Mouse (Mus musculus) thymus, postnatal 10 days (tissue): ENCODE measurements around the gene Gm21983.

ENCODE experiments used
- DNase-seq, 2 experiments: peaks; one replicate each; pipeline ENCODE4 v3.0.0; 2021; ENCODE audit warnings: low spot score in 2 of 2

The Gm21983 gene

DNA sequence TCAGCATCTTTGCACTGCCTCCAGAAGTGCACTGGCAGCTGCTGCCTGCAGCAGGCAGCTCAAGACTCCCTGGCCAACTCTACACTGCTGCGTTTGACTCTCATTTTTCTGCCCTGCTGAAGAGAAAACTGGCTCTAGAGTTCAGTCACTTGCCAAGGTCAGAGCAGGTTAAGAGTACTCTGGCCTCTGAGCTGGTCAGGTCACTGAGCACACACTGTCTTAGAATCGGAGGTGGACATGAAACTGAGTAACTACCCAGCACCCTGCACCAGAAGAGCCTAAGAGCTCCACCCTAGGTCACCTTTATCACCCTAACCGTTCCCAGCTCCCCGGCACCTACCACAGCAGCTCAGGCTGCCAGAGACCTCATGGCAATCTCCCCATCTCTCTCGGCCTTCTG, 5.1 kb upstream of the Gm21983 start:
- DNase-seq: no peak

DNA sequence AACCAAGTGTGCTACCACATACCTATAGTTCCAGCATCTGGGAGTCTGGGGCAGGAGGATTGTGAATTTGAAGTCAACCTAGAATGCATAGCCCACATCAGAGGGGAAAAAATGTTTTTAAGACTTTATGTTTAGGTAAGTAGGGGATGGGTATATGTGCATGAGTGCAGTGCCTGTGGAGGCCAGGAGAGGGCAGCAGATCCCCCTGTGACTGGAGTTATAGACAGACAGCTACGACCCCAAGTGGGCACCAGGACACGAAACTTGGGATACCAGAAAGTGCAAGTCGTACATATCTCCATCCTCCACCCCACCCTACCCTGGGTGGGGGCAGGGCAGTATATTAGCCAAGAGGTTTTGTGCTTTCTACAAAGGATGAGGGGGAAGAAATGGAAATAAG, 4.1 kb upstream of the Gm21983 start:
- peak in 1 of 2 experiments; percentile 50 for DNase-seq

DNA sequence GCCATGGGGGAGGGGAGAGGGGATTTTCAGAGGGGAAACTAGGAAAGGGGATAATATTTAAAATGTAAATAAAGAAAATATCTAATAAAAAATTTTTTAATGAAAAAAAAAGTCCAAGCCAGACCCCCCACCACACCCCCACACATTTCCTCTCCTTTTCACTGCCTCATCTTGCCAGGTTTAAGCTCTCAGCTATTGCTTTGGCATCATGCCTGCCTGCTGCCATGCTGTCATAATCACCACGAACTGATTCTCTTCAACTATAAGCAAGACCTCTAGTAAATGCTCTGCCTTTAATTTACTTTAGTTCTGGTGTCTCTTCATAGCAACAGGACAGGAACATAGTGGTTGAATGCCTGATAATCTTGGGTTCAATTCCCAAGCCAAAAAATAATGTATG, 1.6 kb upstream of the Gm21983 start:
- no peak for DNase-seq

DNA sequence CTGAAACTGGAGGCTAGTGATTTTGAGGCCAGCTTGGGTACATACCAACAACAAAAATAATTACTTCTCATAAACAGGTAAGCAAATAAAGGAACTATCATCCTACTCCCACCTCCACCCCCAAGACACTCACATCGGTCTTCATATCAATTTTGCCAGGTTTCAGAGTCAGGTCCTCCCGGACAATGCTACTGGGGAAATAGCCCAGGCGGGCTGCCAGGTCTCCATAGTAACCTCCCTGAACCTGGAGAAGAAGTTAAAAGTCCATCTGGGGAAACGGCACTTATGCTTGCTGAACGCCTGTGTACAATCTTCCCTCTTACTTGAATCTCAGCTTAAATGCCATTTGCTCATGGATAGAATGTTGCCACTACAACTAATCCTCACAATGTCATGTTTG, 850 bp downstream of the Gm21983 start:
- no peak for DNase-seq

DNA sequence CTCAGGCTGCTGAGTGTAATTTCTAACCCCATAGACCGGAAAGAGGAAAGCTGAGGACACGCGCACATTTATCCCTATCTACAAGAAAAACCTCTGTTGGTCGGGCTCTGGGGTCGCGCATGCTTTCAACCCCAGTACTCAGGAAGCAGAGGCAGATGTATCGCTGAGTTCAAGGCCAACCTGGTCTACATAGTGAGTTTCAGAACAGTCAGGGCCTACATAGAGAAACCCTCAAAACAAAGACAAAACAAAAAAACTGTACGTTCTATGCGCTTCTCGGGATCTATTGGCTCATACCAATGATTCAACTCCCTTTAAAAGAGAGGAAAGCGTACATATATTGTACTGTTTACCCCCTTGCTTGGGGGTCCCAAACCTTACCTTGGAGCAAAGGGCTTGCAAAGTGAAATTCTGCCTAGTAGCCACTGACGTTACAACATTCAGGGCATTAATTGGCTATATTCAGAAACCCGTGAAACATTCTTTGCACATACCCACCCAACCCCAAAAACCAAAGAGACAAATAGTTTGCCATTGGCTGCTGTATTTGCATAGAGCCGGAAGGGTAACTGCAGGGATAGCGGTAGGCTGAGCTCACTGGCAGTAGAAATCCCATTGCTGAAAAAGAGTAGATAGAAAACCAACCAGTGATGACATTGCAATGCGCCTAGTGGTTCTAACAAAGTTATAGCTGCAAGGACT, 1.5 kb downstream of the Gm21983 start:
- no peak for DNase-seq

DNA sequence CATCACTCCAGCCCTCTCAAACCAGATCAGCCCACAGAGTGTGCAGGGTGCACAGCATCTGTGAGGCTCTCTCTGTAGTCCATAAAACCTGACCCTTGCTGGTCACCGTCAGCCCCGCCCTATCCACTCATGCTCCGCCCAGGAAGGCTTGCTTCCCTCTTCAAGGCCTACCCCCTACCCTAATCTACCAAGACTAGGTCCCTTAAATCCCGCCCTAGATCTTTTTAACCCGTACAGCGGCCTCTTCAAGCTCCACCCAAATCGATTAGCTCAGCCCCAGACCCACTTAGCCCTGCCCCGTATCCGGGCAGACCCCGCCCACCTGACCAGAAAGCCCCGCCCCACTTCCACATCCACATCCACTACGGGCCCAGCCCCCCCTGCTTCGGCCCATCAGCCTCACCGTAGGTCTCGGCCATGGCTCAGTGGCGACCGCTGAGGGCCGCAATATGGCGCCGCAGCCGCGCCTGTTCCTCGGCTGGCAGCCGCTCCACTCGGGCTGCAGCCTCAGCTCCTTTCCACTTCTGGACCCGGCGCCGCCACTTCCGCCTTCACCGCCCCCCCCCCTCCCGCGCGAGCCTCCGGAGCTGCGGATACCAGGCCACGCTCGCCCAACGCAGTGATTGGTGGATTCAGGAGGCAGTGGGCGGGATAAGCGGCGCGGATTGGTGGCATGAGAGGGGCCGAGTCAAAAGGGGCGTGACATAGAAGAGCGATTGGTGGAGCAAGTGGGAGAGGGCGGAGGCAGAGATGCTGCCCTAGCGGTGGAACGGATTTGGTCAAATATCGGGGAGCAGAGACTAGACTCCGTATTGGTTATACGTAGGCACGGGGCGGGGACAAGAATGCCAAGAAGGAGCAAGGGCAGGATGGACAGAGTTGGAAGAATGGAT, 2.3 kb downstream of the Gm21983 start, which contains the start of gene Rab4b:
TSS of gene Rab4b (minus strand) at position 573 of the 893 bp plus-strand sequence.
- DNase-seq: peak; percentile 99 to 100

DNA sequence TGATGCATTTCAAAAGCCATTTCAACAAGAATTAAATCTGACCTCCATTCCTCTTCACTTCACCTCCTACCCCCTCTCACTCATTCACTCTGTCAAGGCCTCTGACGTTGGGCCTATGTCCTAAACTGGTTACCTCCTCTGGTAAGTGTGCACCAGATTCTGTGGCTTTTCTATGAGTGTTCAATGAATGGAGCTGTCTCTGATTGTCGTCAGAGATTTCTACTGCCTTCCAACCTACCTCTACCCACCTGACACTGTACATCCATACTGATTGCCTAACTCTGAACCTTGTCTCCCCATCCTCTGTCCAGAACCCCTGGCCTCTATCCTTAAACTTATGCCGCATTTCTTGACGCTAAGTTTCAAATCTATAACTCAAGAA, 3.0 kb downstream of the Gm21983 start:
- no peak for DNase-seq

DNA sequence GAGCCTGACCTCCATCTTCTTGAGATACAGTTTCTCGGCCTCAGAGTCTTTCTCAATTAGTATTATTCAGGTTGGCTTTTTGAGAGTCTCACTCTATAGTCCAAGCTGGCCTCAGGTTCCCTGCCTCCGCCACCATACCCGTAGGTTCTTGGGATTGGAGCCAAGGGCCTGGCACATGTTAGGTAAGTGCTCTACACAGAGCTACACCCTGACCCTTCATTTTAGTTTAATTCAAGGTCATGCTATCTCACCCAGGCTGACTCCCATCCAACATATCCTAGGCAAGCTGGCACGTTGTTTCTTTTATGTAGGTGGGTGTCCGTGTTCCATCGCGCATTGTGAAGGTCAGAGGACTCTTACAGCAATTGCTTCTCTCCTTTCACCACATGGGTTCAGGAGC, 6.0 kb downstream of the Gm21983 start:
- DNase-seq: no peak

DNA sequence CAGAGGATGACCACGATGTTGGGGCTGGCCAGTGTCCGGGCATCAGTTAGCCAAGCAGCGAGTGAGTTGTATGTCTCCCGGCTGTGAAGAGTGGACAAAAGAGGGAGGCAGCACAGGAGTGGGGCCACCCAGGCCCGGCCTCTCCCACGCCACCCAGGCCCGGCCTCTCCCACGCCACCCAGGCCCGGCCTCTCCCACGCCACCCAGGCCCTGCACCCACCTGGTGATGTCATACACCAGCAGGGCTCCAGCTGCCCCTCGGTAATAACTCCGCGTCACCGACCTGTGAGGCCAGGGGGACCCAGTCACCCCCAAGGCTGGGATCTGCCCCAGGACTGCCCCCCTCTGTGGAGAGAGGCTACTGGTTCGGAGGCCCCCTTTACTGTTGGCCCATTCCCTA, 6.4 kb downstream of the Gm21983 start:
- DNase-seq: no peak

DNA sequence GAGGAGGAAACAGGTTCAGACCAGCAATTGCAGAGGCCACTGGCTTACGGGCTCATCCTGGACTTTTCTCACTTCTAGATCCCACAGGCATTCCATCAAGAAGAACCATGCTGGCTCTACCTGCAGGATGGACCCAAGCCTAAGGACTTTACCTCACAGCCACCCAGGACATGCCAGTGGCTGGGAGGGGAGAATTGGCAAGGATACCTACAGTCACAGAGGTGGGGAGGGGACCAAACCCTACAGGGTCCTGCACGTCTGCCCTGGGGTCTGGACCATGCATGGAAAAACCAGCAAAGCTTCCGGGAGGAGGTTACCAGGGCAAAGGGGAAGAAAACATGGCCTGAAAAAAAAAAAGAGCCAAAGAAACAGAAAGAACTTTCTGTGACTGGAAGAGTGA, 9.9 kb downstream of the Gm21983 start:
- DNase-seq: no peak

DNA sequence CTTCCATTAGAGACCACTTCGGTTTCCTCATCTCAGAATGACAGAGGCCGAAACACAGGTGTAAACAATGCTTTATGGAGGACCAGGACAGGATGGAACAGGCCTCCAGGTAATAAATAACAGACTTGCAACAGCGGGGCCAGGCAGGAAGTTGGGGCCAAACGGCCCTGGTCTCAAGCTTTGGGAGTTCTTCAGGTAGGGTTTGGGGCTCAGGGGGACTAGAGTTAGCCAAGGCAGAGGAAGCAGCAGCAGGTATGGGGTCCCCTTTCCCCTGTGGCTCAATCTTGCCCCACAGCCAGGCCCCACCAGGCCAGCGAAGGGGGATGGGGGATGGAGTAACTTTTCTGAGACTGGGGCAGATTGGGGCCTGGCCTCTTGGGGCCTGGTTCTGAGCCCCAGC, 12.5 kb downstream of the Gm21983 start:
- no peak for DNase-seq

DNA sequence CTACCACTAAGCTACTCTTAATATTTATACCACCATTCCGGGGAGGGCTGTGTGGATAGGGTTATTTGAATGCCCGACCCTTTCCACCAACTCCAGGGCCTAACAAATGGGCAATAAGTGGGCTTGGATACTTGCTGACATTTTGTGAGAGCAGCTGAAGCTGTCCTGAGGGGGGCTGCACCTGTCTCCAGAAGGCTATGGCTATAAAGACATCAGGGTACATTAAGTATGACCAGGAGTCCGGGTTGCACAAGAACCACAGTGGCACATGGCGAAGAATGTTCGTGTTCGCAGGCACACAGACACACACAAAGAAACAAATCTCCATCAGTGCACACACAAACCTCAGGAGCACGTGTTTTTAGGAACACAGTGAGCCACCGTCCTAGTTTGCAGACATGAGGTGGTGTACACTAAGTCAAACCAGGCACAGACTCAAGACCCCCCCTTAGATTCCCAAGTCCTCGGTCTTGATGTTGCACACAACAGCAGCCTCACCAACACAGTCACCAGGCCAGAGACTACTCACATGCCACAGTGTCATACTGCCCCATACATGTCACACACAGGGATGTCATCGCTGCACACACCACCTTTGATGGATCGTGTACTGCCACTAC, 13.3 kb downstream of the Gm21983 start:
- DNase-seq: no peak

DNA sequence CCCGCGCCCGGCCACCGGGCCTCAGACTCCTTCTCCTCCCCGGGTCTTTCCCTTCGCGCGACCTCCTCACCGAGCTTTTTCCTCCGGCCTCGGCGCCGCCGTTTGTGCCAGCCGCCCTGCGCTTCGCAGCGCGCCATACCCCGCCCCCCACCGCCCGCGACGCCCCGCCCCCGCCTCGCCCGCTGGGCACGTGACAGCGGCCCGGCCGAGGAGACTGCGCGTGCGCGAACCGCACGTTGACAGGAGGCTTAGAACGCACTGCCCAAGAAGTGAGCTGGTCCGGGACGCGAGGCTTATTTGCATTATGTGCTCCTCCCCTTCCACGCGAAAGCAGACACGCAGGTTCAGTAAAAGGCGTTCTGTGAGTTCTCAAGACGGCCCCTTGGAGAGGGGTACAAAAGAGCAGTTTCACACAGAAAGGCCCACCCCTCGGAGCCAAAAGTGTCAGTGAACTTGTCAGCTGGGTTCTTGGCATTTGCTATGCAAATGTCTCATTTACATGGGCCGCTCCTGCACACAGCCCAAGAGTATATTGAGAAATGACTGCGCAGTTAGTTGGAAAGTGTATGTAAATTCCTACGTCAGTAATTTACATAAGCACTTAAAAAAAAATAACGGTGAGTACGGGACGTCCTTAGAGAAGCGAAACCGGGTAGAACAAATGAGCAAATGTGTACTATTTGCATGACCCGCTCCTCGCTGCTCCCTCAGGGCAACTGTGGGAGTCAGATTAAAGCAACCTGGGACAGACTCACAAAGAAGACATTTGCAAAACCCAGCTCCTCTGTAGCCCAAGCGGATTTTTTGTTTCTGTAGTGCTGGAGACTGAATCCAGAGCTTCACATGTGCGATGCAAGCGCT, 14.0 kb downstream of the Gm21983 start, which contains the start of gene Egln2:
TSS of gene Egln2 (minus strand) at position 189 of the 861 bp plus-strand sequence.
- peak; percentile 93 to 97 for DNase-seq

DNA sequence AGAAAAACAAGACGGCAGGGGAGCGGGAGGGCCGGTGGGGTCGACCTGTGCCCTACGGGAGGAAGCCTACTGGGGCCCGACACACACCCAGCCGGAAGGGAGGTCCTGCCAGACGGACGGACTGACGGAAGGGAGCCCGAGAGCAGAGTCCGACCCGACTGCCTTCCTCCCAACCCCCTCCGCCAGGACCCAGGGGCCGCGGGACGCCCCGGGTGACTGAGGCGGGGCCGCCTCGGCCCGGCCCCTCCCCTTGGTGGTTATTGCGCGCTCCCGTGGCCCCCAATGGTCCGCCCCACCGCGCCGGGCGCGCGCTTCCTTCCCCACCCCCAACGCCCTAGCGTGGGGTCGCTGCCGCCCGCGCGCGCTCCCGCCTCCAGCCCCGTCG, 14.7 kb downstream of the Gm21983 start:
- DNase-seq: peak; percentile 82 to 89

DNA sequence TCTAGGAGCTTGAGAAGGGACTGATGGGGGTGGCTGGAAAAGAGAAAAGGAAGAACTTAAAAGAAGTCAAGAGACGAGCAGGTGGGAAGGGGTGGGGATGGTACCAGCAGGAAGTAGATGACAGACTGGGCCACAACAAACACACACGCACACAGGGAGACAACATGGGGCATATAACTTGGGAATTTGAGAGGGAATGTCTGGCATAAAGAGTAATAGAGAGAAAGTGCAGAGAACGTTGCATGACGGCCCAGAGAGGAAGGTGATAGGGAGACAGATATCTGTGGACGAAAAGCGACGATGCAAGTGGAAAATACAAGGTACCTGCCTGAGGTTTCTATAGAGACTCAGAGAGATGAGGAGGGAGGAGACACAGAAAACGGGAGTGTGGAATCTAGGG, 15.2 kb downstream of the Gm21983 start:
- DNase-seq: no peak

DNA sequence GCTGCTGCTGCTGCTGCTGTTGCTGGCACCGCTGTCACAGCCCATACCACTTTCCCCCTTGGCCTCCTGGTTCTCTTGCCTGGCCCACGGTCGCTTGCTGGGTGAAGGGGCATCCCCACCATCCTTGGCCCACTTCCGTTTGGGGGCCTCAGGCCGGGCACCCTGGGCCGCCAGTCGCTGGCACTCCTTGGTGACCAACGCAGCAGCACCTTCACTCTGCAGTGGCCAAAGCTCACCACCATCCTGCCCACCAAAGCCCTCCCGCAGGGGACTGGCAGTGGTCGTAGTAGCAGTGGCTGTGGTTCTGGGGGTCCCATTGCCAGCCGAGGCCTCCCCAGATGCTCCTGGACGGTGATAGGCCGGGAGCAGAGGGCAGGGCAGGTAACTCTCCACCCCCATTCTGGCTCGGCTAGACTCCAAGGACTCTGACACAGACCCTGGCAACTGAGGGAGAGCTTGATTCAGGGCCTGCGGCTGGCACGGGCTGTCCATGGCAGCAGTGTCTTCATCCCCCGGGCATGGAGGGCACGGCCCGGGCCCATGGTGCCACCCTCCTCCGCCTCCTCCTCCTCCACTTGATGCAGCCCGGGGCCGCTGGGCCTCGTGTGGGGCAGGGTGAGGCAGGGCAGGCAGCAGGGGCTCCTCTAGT, 15.8 kb downstream of the Gm21983 start:
- DNase-seq: peak in 1 of 2 experiments; percentile 35

DNA sequence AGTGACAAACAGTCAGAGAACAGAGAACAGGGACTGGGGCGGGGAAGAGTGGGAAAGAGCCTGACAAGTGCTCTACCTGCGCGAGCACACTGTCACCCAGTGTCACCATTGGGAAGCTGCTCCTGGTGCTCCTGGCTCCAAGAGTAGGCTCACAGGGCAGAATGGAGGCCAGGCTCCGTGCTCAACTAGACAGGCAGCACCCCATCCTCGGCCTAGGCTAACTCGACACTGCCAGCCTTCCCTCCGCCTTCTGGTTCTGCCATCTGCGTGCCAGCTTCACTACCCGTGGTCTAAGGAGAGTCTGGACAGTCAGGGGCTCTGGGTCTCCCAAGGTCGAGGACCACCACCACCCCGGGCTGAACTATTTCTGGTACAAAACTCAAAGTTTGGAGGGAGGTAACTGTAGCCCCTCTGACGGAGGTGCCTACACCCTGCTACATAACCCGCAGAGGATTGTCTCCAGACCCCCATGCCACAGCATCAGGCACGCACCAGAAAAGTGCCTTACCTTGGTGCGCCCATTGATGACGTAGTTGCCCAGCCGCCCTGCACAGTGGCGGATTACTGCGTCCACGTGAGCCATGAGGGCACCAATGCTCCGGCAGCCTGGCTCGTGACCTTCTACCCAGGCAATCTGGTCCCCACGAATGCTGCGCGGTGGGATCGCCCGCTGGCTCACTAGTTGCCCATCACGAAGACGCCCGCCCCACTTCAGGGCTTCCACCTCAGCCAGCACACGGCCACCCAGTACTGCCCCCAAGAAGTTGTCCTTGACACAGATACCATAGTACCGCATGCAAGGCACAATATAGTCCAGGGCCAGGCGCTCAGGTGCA, 16.6 kb downstream of the Gm21983 start:
- no peak for DNase-seq

DNA sequence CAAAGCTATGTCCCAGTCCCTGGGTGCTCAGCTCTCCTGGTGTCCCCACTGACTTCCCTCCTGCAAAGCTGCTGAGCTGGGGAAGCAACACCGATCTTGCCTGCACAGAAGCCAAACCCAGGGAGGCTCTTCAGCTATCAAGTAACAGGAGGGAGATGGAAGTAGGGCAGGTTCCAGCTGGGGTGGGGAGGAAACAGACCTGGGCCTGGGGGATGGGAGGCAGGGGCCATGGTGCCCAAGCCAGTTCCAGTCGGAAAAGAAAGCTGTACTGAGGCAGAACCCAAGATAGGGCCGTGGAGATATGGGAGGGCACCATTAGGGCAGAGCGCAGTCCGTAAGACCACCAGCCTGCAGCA, 17.5 kb downstream of the Gm21983 start:
- DNase-seq: no peak

DNA sequence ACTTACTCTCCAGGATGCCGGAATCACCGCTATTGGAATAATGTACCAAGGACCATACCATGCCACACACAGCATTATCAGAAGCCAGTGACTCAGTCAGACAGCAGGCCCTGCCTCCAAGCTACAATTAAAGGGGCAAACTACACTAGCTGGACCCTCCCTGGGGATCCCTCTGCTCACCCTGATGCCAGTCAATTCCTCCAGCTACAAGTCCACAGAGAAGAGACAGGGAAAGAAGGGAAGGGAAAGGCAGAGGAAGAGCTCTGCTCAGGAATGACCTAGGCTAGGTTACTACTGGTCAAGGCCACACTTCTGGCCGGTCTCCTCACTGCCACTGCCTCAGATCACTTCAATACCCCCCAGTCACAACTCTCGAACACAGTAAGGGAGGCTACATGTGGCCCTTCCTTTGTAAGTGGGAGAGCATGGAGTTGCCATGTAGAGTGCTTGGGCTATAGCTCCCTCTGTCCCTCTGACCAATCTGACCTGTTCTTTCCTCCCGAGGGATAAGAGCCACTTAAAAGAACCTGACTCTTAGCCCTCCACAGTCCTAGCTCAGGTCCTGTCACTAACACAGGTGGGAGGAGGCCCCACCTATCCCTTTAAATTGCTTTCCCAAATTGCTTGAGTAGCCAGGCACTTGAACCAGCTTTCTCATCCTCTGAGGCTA, 18.0 kb downstream of the Gm21983 start:
- no peak for DNase-seq

DNA sequence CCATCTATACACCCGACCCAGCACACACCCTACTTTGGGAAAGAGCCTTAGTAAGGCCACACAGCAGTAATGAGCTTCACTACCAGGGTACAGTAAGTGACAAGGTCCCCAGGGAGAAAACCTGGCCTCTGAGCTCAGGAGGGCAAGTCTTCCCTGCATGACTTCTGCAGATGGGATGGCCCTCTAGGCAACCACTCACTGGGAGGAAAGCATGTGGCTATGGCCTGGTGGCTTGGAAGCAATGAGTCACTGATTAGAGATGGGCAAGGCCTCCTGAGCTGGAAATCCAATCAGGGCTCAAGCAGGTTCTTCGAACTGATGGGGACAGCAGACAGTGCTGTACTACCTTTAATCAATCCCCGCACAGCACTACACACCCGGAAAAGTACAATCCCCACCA, 19.1 kb downstream of the Gm21983 start:
- DNase-seq: no peak
